Mouse (Mus musculus): ENCODE results near the gene Dusp9. TPM values are rescaled to one million over a fixed set of nuclear protein-coding genes. Genes with fewer than 3 reads are reported as not detected.

Dusp9 gene
- polyA plus RNA-seq, 1 experiment from 2014 or later, result 56.5 TPM

- H3K9ac ChIP-seq, result peak within 1 kb of the TSS; percentile 68
- no peak within 1 kb of the TSS for H3K27ac ChIP-seq
- peaks cover 13% of the 10 kb centered on the region; the same call in 1 of the 2 replicates for H3K4me1 ChIP-seq
- H3K9me3 ChIP-seq (replicated peaks), result no peaks in the 10 kb centered on the region
- WGBS (ENCODE audit: insufficient replicate concordance), result 16% methylated on average over 42 of the region's 72 CpGs
- ATAC-seq, result peak; percentile 49
- peak within 1 kb of the TSS; percentile 60 for H3K4me3 ChIP-seq
- no peaks in the 10 kb centered on the region for H3K36me3 ChIP-seq
- peak within 1 kb of the TSS; percentile 82 for H3K4me2 ChIP-seq
- peaks cover 60% of the 10 kb centered on the region for H3K27me3 ChIP-seq (replicated peaks)
These were observed 33.8 kb downstream of the Dusp9 start, which contains the start of gene Slc6a8 for GRCm38 (mm10) chrX:73672879-73673618. TSS of gene Slc6a8 (plus strand) at chrX:73673150.

GRCm38 (mm10) chrX:73673619-73673967 lies 34.4 kb downstream of the Dusp9 start:
- Histone ChIP-seq H3K27me3 (replicated peaks) (peaks cover 60% of the 10 kb centered on the region), H3K4me2 (peak overlapping the region; percentile 82), H3K27ac (no peak overlapping the region), H3K9me3 (replicated peaks) (no peaks in the 10 kb centered on the region), H3K4me1 (peaks cover 13% of the 10 kb centered on the region; the same call in 1 of the 2 replicates), H3K9ac (peak overlapping the region; percentile 68), H3K36me3 (no peaks in the 10 kb centered on the region), H3K4me3 (peak overlapping the region; percentile 60)
- no peak for ATAC-seq
- 11% methylated on average over 40 of the region's 42 CpGs for WGBS (ENCODE audit: insufficient replicate concordance)

- no peak overlapping the region; the same call in 1 of the 2 replicates for H3K9ac ChIP-seq
- 42% methylated on average over 20 of the region's 20 CpGs for WGBS (ENCODE audit: insufficient replicate concordance)
- no peaks in the 10 kb centered on the region for H3K9me3 ChIP-seq (replicated peaks)
- H3K27ac ChIP-seq, result no peak overlapping the region
- H3K36me3 ChIP-seq, result no peaks in the 10 kb centered on the region
- peaks cover 60% of the 10 kb centered on the region for H3K27me3 ChIP-seq (replicated peaks)
- H3K4me1 ChIP-seq, result peaks cover 13% of the 10 kb centered on the region; the same call in 1 of the 2 replicates
- H3K4me2 ChIP-seq, result peak overlapping the region; percentile 82
- 0 out of 2 replicates have a peak, but pooled peaks have one; percentile 26 for ATAC-seq
- H3K4me3 ChIP-seq, result peak overlapping the region; percentile 60
These were observed 34.9 kb downstream of the Dusp9 start for GRCm38 (mm10) chrX:73673968-73674661.

GRCm38 (mm10) chrX:73675231-73675630 lies 36.0 kb downstream of the Dusp9 start:
- Histone ChIP-seq H3K9ac (no peak overlapping the region), H3K4me2 (no peak overlapping the region)
- ATAC-seq, result no peak

GRCm38 (mm10) chrX:73676668-73677067 lies 37.4 kb downstream of the Dusp9 start:
- no peak for ATAC-seq
- no peak overlapping the region for H3K27ac ChIP-seq
- H3K4me1 ChIP-seq, result peaks cover 13% of the 10 kb centered on the region; the same call in 1 of the 2 replicates
- peaks cover 58% of the 10 kb centered on the region for H3K27me3 ChIP-seq (replicated peaks)
- H3K9me3 ChIP-seq (replicated peaks), result no peaks in the 10 kb centered on the region
- no peak overlapping the region for H3K9ac ChIP-seq
- peaks cover 11% of the 10 kb centered on the region; the same call in 1 of the 2 replicates for H3K36me3 ChIP-seq
- no peak overlapping the region for H3K4me3 ChIP-seq
- H3K4me2 ChIP-seq, result no peak overlapping the region
- WGBS (ENCODE audit: insufficient replicate concordance), result 82% methylated on average over 4 of the region's 4 CpGs

More at GRCm38 (mm10) chrX:73675231-73675630, 36.0 kb downstream of the Dusp9 start:
- peaks cover 60% of the 10 kb centered on the region for H3K27me3 ChIP-seq (replicated peaks)
- H3K27ac ChIP-seq, result no peak overlapping the region
- H3K36me3 ChIP-seq, result peaks cover 4% of the 10 kb centered on the region; the same call in 1 of the 2 replicates
- 60% methylated on average over 2 of the region's 2 CpGs for WGBS (ENCODE audit: insufficient replicate concordance)
- H3K4me3 ChIP-seq, result no peak overlapping the region
- H3K4me1 ChIP-seq, result peaks cover 13% of the 10 kb centered on the region; the same call in 1 of the 2 replicates
- no peaks in the 10 kb centered on the region for H3K9me3 ChIP-seq (replicated peaks)

- Histone ChIP-seq H3K9me3 (replicated peaks) (no peaks in the 10 kb centered on the region), H3K36me3 (peaks cover 74% of the 10 kb centered on the region), H3K4me1 (no peaks in the 10 kb centered on the region), H3K4me3 (no peak overlapping the region), H3K27me3 (replicated peaks) (no peaks in the 10 kb centered on the region), H3K27ac (no peak overlapping the region), H3K4me2 (no peak overlapping the region), H3K9ac (no peak overlapping the region)
- no peak for ATAC-seq
- 68% methylated on average over 2 of the region's 2 CpGs for WGBS (ENCODE audit: insufficient replicate concordance)
These were observed 44.9 kb downstream of the Dusp9 start for GRCm38 (mm10) chrX:73684156-73684555.

GRCm38 (mm10) chrX:73684978-73685377 lies 45.8 kb downstream of the Dusp9 start:
- Histone ChIP-seq H3K4me1 (no peaks in the 10 kb centered on the region), H3K27me3 (replicated peaks) (no peaks in the 10 kb centered on the region; the same call in 1 of the 2 replicates), H3K9ac (no peak overlapping the region), H3K4me2 (no peak overlapping the region), H3K36me3 (peaks cover 79% of the 10 kb centered on the region), H3K4me3 (no peak overlapping the region), H3K9me3 (replicated peaks) (no peaks in the 10 kb centered on the region), H3K27ac (no peak overlapping the region)
- no peak for ATAC-seq

GRCm38 (mm10) chrX:73685629-73686028 lies 46.4 kb downstream of the Dusp9 start:
- Histone ChIP-seq H3K36me3 (peaks cover 75% of the 10 kb centered on the region), H3K9me3 (replicated peaks) (no peaks in the 10 kb centered on the region), H3K4me3 (no peak overlapping the region), H3K27ac (no peak overlapping the region), H3K4me2 (no peak overlapping the region), H3K27me3 (replicated peaks) (no peaks in the 10 kb centered on the region; the same call in 1 of the 2 replicates), H3K4me1 (no peaks in the 10 kb centered on the region), H3K9ac (no peak overlapping the region)
- WGBS (ENCODE audit: insufficient replicate concordance), result 69% methylated on average over 3 of the region's 3 CpGs
- ATAC-seq, result no peak

GRCm38 (mm10) chrX:73690917-73691629 lies 51.9 kb downstream of the Dusp9 start:
- WGBS (ENCODE audit: insufficient replicate concordance), result 67% methylated on average over 5 of the region's 5 CpGs
- H3K36me3 ChIP-seq, result peaks cover 67% of the 10 kb centered on the region
- no peak overlapping the region for H3K4me3 ChIP-seq

More at GRCm38 (mm10) chrX:73690917-73691629, 51.9 kb downstream of the Dusp9 start:
- Histone ChIP-seq H3K27ac (no peak overlapping the region), H3K4me2 (no peak overlapping the region), H3K27me3 (replicated peaks) (no peaks in the 10 kb centered on the region; the same call in 1 of the 2 replicates), H3K9ac (no peak overlapping the region), H3K4me1 (no peaks in the 10 kb centered on the region), H3K9me3 (replicated peaks) (no peaks in the 10 kb centered on the region)
- no peak for ATAC-seq
